Mouse (Mus musculus) yolk sac, embryonic 10.5 days (tissue): ENCODE data around the gene Ctu2.

Experiments
- DNase-seq: peaks from one replicate; pipeline ENCODE4 v3.0.0-alpha.2; 2017; ENCODE audit warnings: low spot score

Ctu2 gene

DNA sequence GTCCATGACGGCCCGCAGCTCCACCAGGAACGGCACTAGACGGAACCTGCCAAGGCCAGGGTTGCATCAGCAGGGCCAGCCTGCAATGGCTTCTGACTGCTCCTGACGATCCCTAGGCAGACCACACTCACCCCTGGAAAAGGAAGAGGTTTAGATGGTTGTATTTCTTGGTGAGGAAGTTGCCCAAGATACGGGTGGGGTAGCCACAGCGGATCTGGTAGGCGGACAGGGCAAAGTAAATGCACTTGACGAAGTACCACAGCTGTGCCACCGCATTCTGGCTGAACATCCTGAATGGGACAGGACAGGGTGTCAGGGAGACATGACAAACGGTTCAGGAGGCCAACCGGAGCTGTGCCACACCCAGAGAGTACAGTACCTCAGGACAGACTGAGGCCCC, 8.9 kb downstream of the Ctu2 start:
- DNase-seq: no peak

DNA sequence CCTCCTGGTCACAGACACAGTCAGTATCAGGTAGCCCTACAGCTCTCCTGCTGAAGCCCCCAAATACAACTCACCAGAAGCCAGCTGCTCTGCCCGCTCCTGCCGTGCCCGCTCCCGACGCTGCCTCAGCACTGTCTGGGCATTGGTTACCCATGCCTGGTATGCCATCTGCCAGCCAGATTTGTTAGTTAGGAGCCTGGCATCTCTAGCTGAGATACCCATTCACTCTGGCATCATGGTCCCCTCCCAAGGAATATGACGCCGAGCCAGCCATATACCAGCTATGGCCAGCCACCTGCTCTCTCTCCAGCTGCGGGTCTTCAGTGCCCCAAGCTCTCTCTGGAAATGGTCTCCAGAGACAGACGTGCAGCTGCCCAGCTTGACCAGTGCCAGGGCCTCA, 12.4 kb downstream of the Ctu2 start:
- DNase-seq: no peak

DNA sequence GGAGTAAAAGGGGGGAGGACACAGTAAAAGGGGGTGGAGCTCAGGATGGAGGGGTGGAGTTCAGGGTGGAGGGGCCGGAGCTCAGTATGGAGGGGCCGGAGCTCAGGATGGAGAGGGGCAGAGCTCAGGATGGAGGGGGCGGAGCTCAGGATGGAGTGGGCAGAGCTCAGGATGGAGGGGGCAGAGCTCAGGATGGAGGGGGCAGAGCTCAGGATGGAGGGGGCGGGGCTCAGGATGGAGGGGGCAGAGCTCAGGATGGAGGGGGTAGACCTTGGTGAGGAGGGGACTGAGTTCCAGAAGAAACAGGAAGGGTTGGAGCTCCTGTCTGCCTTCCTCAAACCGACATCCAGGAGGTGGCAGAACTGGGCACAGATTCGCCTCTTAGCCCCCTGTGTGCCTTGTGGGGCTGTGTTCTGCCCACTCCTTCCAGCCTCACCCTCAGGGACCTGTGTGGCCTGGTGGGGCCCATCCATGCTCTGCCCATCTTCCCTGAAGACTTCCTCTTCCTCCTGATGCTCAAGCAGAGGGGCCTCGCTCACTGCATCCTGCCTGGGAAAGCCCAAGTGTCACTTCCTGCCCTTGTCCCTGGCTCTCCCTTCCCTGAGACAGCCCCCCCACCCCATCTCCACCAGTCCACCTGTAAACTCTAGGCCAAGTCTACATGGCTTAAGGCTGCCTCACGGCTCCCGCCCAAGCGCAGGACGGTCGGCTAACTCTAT, 21.2 kb downstream of the Ctu2 start:
- DNase-seq: no peak

DNA sequence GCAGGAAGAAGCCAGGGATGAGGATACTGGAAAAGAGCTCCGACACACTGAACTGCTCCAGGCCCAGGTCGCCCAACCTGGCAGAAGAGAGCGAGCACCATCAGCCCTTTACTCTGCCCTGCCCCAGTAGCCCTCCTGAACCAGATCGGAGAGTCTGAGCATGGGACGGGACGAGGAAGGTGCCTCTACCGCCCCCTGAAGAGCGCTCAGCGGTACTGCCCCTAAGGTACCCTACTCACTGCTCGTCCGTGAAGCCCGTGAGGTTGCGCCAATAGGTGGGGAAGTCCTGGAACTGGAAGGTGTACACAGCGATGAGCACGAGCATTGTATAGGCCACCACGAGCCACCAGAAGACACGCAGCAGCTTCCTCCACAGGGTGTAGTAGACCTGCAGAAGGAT, 22.0 kb downstream of the Ctu2 start:
- DNase-seq: no peak

DNA sequence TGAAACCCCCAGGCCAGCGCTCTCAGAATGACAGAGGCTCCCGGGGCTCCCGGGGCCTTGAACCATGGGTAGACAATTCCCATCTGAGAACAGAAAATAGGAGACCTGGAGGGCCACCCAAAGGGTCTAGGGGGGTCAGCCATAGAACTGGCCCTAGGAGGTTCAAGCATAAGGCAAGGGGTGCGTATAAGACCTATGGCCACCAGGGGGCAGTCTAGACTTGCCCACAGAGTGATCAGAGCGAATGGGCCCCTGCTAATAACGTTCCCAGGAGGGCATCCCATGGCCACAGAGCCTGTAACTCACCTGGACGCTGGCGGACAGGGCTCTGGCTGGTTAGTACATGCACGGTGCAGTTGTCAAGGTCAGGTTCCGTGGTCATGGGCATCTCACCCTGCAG, 24.9 kb downstream of the Ctu2 start:
- peak; percentile 59 for DNase-seq

DNA sequence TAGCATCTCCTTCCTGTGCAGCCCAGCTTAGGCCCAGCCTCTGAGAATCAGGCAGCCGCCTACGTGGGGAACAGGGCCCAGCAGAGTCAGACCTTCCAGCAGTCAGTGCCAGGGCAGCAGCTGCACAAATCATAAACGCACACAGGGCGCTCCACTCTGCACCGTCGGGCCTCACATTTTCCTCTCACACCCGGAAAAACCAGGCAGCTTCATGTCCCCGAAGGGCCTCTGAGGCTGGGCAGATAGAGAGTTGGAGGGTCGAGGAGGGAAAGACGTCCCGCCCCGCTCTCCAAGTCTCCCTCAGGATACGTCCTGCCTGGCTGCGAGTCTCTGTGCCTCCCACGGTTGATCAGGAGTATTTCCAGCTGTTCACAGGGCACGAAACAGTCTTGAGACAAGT, 35.6 kb downstream of the Ctu2 start:
- no peak for DNase-seq

DNA sequence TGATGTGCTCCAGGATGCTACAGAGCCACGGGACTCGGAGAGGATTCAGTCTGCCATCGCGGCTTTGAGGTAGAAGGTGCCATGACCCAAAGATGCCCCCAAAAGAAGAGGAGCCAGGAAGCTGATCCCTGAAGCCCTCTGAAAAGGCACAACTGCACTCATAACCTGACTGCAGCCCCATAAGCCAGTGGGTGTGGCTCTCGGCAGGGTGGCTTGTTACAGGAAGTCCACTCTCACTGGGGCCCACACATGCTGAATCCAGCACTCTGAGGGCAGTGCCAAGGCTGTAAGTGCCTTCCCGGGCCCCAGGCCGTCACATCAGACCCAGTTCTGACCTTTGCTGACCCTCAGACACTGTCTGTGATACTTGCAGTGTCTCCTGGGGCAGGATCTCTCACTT, 36.4 kb downstream of the Ctu2 start:
- no peak for DNase-seq

DNA sequence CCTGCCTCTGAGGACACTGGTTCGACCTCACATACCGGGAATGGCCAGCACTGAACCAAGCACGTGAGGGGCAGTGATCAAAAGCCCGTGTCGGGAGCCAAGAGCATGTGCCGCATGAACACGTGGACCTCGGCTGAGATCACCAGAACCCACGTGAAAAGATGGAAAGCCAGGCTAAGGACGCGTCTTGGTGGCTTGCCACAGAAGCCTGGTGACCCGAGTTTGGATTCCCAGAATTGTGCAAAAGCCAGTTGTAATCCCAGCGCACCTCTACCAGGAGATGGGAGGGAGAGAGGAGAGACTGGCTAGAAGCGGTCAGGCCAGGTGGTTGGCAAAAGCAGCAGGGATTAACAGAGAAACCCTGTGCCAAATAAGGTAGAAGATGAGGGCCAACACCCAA, 39.8 kb downstream of the Ctu2 start:
- DNase-seq: no peak

DNA sequence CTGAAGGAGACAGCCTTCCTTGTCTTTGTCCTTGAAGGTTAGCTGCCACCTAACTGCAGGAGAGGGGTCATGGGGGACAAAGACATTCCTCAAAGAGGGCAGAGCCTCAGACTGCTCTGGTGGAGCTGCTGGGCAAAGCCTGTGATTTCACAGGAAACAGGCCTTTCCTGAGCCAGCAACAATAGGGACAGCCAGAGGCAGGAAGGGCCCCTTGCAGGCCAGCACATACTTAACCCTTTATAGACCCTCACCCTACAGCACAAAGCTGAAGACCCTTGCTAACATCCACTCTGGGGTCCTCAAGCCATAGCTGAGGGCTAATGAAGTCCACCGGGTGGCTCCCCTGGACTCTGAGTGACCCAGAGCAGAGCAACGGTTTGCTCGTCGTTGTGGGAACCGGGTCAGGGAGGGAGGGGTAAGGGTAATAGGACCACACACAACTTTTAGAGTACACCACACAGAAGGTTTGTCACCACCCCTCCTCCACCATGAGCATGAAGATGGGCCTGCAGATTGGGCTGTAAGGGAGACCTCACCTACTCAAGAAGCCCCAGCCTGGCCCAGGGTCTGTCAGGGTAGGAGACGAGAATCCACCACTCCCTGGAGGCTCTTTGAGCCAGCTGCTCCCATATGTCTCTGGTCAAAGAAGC, 41.7 kb downstream of the Ctu2 start:
- DNase-seq: peak; percentile 49

DNA sequence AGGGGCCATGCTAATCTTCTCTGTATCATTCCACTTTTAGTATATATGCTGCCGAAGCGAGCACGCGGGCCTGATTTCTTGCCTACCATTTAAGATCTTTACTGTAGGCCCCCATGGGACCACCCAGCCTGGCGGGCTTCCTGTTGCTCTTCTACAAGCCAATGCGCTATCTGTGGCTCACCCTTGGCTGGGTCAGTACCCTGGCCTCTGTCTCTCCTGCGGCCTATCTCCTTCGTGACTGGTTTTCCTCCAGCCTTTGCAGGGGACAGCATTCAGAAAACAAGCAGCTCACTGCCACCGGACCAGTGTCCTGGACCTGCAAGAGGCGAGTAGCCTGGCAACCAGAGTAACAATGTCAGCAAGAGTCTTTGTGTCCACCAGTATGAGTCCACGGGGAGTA, 44.7 kb downstream of the Ctu2 start:
- no peak for DNase-seq

DNA sequence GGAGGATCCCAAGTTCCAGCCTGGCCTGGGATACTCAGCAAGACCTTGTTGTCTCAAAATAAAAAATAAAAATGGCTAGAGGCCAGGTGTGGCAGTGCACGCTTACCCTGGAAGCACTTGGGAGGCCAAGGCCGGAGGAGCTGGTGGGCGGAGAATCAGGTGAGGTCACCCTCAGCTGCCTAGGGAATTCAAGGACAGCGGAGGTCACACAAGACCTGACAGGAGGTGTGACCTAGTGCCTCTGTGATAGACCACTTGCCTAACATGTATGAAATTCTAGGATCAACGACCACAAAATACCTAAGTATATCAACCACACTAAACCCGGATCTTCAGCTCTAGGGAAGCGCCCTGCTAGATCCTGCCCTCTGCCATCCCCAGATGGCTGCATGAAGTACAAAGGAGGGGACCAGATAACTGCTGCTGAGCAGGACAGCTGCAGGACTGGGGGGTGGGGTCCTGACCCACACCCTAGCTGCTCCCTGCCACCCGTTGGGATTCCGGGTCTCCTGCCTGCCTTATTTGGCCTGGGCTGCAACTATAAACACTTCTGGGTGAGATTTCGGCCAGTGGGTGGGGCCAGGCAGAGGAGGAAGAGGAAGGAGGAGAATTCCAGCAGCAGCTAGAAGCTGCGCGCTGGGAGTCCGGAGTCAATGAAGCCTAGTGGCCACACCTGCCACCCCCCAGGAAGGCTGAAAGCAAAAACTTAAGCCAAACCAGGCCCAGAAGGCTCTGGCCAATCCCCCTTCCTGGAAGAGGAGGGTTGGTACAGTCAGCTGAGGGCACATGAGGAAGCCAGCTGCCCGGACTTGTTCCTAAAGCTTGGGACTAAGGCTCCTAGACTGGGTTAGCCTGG, 47.1 kb downstream of the Ctu2 start:
- peak; percentile 63 for DNase-seq

DNA sequence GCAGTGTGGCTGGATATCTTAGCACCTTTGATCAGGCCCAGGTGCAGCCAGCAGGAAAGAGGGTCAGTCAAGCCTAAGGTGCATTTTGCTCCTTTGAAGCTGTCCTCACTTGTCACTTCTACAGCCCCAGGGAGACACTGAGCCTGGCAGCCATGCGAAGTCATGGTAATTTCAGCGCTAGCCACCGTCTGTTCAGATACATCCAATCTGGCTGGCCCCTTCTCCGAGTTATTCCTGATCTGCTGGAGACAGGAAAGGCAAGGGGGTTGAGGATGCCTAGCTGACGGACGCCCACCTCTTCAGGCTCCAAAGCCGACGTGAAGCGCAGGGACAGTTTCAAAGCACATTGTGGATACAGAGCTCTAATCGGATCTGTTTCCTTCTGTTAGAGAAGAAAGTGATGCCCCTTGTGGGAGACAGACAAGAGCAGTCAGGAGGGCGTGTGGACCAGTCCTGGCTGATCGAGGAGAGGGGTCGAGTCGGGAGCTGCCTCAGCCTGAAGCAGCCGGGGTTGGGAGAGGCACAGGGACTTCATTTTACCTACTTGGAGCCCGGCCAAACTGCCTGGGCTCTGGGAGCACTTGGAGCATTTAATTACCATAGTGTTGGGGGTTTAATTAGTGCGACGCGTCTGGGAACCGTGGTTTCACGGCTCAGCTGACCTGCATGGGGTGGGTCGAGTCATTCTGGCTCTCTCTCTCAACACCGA, 47.9 kb downstream of the Ctu2 start:
- DNase-seq: no peak

DNA sequence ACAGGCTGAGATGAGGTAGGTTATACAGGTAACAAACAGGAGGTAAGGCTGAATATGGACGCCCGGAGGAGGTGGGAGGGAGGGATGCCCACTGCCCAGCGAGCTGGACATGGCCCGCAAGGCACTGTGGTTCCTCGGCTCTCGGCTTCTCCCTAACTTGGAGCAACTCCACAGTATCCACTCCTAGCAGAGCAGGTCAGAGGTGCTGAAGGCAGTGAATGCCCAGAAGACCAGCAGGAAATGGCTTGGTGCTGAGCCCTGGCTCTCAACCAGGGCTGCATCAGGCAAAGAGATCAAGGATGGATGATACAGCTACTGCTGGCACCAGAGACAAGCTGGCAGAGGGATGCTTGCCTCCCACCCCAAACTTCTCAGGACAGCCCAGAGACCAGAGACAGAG, 48.6 kb downstream of the Ctu2 start:
- no peak for DNase-seq

DNA sequence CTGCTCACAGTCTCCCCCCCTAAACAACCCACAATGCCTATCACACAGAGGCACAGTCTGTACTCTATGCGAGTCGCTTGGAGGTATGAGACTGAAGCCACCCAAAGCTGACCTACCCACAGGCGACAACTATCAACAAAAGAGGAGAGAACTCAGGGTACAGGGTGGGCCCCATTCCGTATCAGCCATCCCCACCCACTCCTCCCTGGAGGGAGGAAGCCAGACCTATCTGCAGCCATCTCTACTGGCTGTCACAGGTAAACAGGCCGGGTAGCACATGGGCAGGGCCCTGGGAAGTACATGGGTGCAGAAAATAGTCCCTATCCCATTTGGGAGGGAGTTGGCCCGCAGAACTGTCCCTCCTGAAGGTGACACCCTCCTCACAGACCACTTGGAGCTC, 49.1 kb downstream of the Ctu2 start:
- no peak for DNase-seq

DNA sequence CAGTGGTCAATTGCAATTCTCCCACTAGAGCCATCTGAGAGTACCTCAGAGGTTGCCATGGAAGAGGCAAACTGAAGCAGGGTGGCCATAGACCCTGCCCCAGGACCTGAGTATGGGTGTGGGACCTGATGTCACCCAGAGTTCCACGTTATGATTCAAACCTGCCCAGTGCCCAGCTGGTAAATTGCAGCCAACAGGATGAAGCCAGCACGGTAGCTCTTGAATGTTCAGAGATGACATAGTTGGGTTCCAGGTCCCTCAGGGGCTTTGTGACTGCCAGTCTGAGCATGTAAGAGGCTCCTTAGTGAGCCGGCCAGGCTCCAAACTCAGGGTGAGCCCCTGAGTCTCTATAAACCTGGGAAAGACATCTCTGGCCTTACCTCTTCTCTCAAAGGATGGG, 50.1 kb downstream of the Ctu2 start:
- DNase-seq: no peak

DNA sequence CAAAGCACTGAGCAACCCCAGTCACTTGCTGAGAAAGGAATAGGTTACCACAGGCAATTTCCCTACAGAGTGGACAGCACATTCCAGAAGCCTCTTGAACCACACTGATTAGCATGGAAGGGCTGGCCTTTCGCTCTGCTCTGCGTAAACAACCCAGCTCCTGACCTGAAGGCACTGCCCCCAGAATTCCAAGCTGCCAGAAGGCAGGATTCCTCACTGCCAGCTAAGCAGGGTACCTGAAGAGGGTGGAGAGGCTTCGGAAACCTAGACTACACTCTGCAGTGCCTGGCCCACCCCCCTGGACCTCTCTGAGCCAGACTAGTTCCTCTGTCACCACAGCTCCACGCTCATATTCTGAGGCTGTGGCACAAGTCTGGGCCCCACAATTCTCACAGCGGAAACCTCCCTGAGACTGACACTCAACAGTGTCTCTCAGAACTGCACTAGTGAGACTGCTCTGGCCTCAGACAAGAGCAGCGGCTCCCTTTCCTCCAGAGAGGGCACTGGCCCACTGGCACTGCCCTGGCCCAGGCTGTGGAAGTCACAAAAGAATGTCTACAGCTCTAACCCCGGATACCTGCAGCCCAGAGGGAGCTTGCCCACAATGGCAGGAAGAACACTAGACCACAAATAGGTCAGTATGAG, 50.7 kb downstream of the Ctu2 start:
- DNase-seq: peak; percentile 58

DNA sequence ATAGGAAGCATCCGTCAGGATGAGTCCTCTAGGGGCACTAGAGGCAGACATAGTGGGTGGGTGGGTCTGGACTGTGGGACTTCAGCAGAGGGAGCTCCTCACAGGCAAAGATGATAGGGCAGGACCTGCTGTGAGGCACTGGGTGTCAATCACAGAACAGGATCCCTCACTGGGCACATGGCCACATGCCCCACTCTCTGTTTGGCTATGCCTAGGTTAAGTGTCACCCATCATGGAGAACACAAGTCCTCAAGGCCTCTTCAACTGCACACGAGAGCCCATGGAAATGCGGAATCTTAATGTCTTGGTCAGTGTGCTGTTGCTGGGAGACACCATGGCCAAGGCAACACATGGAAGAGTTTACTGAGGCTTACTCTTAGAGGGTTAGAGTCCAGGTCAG, 52.0 kb downstream of the Ctu2 start:
- DNase-seq: no peak

DNA sequence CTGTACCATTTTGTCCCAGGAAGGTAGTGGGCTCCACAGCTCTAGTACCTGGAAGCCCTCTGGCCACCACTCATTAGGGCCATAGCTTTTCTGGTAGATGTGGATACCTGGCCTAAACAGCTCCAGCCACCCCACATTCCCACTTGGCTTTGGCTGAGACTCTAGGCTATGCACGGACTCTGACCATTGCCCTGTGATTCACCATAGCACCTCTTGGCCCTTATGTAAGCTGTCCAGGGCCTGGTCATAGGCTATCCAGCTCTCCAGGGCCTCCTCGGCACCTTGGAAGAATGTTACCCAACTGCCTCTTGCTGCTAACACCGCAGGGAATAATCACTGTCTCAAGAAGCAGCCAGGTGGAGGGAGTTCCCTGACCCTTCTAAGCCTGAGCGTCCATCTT, 53.2 kb downstream of the Ctu2 start:
- peak; percentile 54 for DNase-seq

DNA sequence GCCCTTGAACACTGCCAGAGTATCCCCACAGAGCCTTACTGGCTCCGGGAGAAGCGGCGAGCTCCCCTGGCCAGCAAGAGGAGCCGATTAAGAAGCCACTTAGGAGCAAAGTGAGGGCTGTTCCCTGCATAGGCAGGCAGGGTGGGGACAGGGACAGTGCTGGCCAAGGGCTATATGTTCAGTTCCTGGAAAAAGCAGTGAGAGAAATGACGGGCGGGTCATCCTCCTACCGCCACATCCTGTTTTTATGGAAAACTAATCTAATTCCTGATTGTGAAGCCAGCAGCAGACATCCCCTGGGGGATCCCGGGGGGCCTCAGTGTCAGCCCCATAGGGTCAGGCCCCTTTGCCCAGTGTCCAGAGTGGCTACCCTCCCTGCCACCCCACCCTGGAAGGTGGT, 55.4 kb downstream of the Ctu2 start:
- no peak for DNase-seq
